ENCODE assay signal across 22 mouse cellular contexts in the genomic region with DNA sequence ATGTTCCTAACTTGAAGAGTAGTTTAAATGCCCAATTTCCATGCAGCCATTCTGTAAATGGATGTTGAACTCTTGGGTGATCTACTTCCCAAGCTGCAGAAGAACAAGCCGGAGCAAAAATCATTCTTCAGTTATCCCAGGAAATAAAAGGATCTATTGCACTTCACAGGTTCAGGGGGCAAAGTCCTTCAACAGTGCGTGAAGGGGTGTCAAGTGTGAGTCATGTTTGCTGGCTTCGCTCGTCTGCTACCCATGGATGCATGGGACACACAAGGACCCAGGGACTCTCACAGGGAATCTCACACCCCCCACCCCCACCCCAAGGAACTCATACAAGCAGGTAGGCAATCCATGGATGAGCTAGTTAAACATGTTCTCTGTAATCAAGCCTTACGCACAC. TPM values are rescaled to one million over a fixed set of nuclear protein-coding genes. Genes with fewer than 3 reads are reported as not detected.
"Had no signal": no experiment of that assay in that cellular context is flagged by ENCODE, and none has a peak within 500 bp of the region (broad histone marks: within the 10 kb centered on the region; RNA-seq: fewer than 3 reads in every experiment).

No protein-coding gene starts in this region.

- ATAC-seq: midbrain, embryonic 16.5 days had no signal

- H3K27ac ChIP-seq: midbrain, embryonic 10.5 days; midbrain, embryonic 12.5 days; neural tube, embryonic 13.5 days; neural tube, embryonic 15.5 days; stomach, embryonic 15.5 days; stomach, postnatal 0 days had no signal

- H3K4me2 ChIP-seq: lung, embryonic 14.5 days; midbrain, embryonic 12.5 days; neural tube, embryonic 13.5 days; neural tube, embryonic 15.5 days; stomach, embryonic 15.5 days had no signal

- H3K9me3 ChIP-seq: midbrain, embryonic 10.5 days; midbrain, embryonic 12.5 days; neural tube, embryonic 13.5 days; neural tube, embryonic 15.5 days; stomach, embryonic 15.5 days had no signal

- H3K27me3 ChIP-seq: neural tube, embryonic 13.5 days; stomach, embryonic 15.5 days had no signal

- H3K4me3 ChIP-seq: midbrain, embryonic 10.5 days; midbrain, embryonic 12.5 days; myocyte; neural tube, embryonic 13.5 days; neural tube, embryonic 15.5 days; stomach, embryonic 15.5 days had no signal

- H3K4me1 ChIP-seq: neural tube, embryonic 15.5 days; stomach, embryonic 15.5 days had no signal

- H3K9ac ChIP-seq: lung, embryonic 14.5 days; midbrain, embryonic 12.5 days; neural tube, embryonic 13.5 days; neural tube, embryonic 15.5 days; stomach, embryonic 15.5 days had no signal

- H3K36me3 ChIP-seq: midbrain, embryonic 10.5 days; midbrain, embryonic 12.5 days; neural tube, embryonic 13.5 days; neural tube, embryonic 15.5 days; stomach, embryonic 15.5 days had no signal

- DNase-seq: lung, adult 18-20 months; lung, embryonic 14.5 days; lung, postnatal 10 days; lung, postnatal 4 days; midbrain, embryonic 14.5 days; retina, postnatal 1 day; right cerebral cortex, adult 18-20 months; right cerebral cortex, postnatal 25 days; right cerebral cortex, postnatal 4 days; thymus, adult 2 months; thymus, postnatal 25 days; thymus, postnatal 4 days had no signal

RNA-seq across cellular contexts. Expression of a gene that starts 29.2 kb away (rescaled TPM):
- total RNA-seq: megakaryocyte, adult 5-6 weeks; megakaryocyte-erythroid progenitor cell, adult 5-6 weeks had no signal
- polyA plus RNA-seq: myocyte had no signal
